Mouse (Mus musculus) E14TG2a.4 (cell line): ENCODE data around the gene 4930415L06Rik.

ENCODE experiments used
- H3K27me3 ChIP-seq: 2 replicates; pipeline ENCODE4 v1.6.1; 2014; ENCODE audit warnings: low read length, control low read depth; ENCODE audit not compliant: insufficient read depth
- H3K36me3 ChIP-seq: 2 replicates; pipeline ENCODE4 v1.6.1; 2014; ENCODE audit warnings: low read length, control low read depth; ENCODE audit not compliant: insufficient read depth
- H3K4me1 ChIP-seq: replicated peaks from 2 replicates; pipeline ENCODE4 v1.6.1; 2014; ENCODE audit warnings: low read depth, low read length, control low read depth
- H3K4me3 ChIP-seq: replicated peaks from 2 replicates; pipeline ENCODE4 v1.5.1; 2014; ENCODE audit warnings: mild to moderate bottlenecking, low read length
- H3K9me3 ChIP-seq: 2 replicates; pipeline ENCODE4 v1.6.1; 2014; ENCODE audit warnings: low read length, control low read depth
- CTCF ChIP-seq: conservative IDR thresholded peaks from 2 replicates; pipeline ENCODE4 v1.5.1; 2014; ENCODE audit warnings: low read length
- NANOG ChIP-seq: IDR thresholded peaks from 2 replicates; pipeline ENCODE4 v1.6.1; 2014; ENCODE audit warnings: borderline replicate concordance, low read length, mixed read lengths
- POU5F1 ChIP-seq: IDR thresholded peaks from 2 replicates; pipeline ENCODE4 v1.6.1; 2014; ENCODE audit warnings: low read length, borderline replicate concordance

Gene 4930415L06Rik

GRCm38 (mm10) chrX:89932752-89933151 lies at the start of gene 4930415L06Rik:
Gene 4930415L06Rik, minus strand, starts transcription at chrX:89932852.
- TF ChIP-seq NANOG (no peak), CTCF (no peak), POU5F1 (no peak)
- H3K36me3 ChIP-seq = no peaks in the 10 kb centered on the region
- H3K4me1 ChIP-seq = no peaks in the 10 kb centered on the region
- no peaks in the 10 kb centered on the region for H3K9me3 ChIP-seq
- no peak within 1 kb of the TSS for H3K4me3 ChIP-seq
- H3K27me3 ChIP-seq = no peaks in the 10 kb centered on the region

- H3K36me3 ChIP-seq = no peaks in the 10 kb centered on the region
- no peak overlapping the region for H3K4me3 ChIP-seq
- H3K27me3 ChIP-seq = no peaks in the 10 kb centered on the region
- no peaks in the 10 kb centered on the region for H3K4me1 ChIP-seq
- no peaks in the 10 kb centered on the region for H3K9me3 ChIP-seq
- TF ChIP-seq CTCF = no peak
- no peak for TF ChIP-seq NANOG
- TF ChIP-seq POU5F1 = no peak
These were observed 46.0 kb upstream of the 4930415L06Rik start for GRCm38 (mm10) chrX:89978621-89979020.

GRCm38 (mm10) chrX:89904871-89905270 lies 27.8 kb downstream of the 4930415L06Rik start:
- Histone ChIP-seq H3K36me3 (no peaks in the 10 kb centered on the region), H3K9me3 (no peaks in the 10 kb centered on the region), H3K27me3 (no peaks in the 10 kb centered on the region), H3K4me1 (no peaks in the 10 kb centered on the region), H3K4me3 (no peak overlapping the region)
- TF ChIP-seq NANOG (no peak), CTCF (no peak), POU5F1 (no peak)
